Mouse (Mus musculus): ENCODE data around the gene Cc2d2a. TPM values are rescaled to one million over a fixed set of nuclear protein-coding genes. Genes with fewer than 3 reads are reported as not detected.
A peak's percentile ranks its signal among the peaks of the same experiment; 100 is the strongest.

Cc2d2a gene
- polyA plus RNA-seq, 1 experiment from 2014 or later = 8.2 TPM

- ATAC-seq (ENCODE audit: insufficient number of reproducible peaks, low FRiP score, low TSS enrichment, low read depth) = peak; percentile 77
Observed at GRCm38 (mm10) chr5:43781423-43781976, 119.4 kb downstream of the Cc2d2a start.

GRCm38 (mm10) chr5:43781977-43782930 lies 120.1 kb downstream of the Cc2d2a start:
- Histone ChIP-seq H3K27me3 (ENCODE audit: control insufficient read depth, insufficient read depth, low read length) (no peaks in the 10 kb centered on the region), H3K27ac (replicated peaks; ENCODE audit: low read depth, low read length) (peak overlapping the region; percentile 89), H3K9me3 (ENCODE audit: control insufficient read depth, low read length) (no peaks in the 10 kb centered on the region), H3K4me1 (ENCODE audit: control insufficient read depth, insufficient read depth, low read length) (peaks cover 2% of the 10 kb centered on the region; the same call in 1 of the 2 replicates), H3K4me2 (ENCODE audit: low read depth, severe bottlenecking) (peak overlapping the region; percentile 72), H3K36me3 (ENCODE audit: control insufficient read depth, insufficient read depth, low read length) (no peaks in the 10 kb centered on the region), H3K4me3 (ENCODE audit: low read depth, low read length) (peak overlapping the region; percentile 87), H3K9ac (ENCODE audit: low read length) (peak overlapping the region; percentile 97)
- WGBS = 3% methylated on average over 69 of the region's 82 CpGs
- ATAC-seq (ENCODE audit: insufficient number of reproducible peaks, low FRiP score, low TSS enrichment, low read depth) (peak; percentile 92), DNase-seq (ENCODE audit: low spot score) (peak; percentile 84)

More at GRCm38 (mm10) chr5:43781423-43781976, 119.4 kb downstream of the Cc2d2a start:
- peak overlapping the region; percentile 97 for H3K9ac ChIP-seq (ENCODE audit: low read length)
- WGBS = under 1% methylated on average over 32 of the region's 61 CpGs
- peak overlapping the region; percentile 87 for H3K4me3 ChIP-seq (ENCODE audit: low read depth, low read length)
- H3K36me3 ChIP-seq (ENCODE audit: control insufficient read depth, insufficient read depth, low read length) = no peaks in the 10 kb centered on the region
- H3K27ac ChIP-seq (replicated peaks; ENCODE audit: low read depth, low read length) = peak overlapping the region; percentile 89
- H3K4me2 ChIP-seq (ENCODE audit: low read depth, severe bottlenecking) = peak overlapping the region; percentile 72
- peaks cover 2% of the 10 kb centered on the region; the same call in 1 of the 2 replicates for H3K4me1 ChIP-seq (ENCODE audit: control insufficient read depth, insufficient read depth, low read length)
- DNase-seq (ENCODE audit: low spot score) = peak; percentile 67
- no peaks in the 10 kb centered on the region for H3K27me3 ChIP-seq (ENCODE audit: control insufficient read depth, insufficient read depth, low read length)
- no peaks in the 10 kb centered on the region for H3K9me3 ChIP-seq (ENCODE audit: control insufficient read depth, low read length)

- Histone ChIP-seq H3K4me3 (ENCODE audit: low read depth, low read length) (no peak overlapping the region), H3K27ac (replicated peaks; ENCODE audit: low read depth, low read length) (no peak overlapping the region), H3K36me3 (ENCODE audit: control insufficient read depth, insufficient read depth, low read length) (no peaks in the 10 kb centered on the region), H3K4me1 (ENCODE audit: control insufficient read depth, insufficient read depth, low read length) (peaks cover 2% of the 10 kb centered on the region; the same call in 1 of the 2 replicates), H3K4me2 (ENCODE audit: low read depth, severe bottlenecking) (no peak overlapping the region), H3K9ac (ENCODE audit: low read length) (no peak overlapping the region), H3K9me3 (ENCODE audit: control insufficient read depth, low read length) (no peaks in the 10 kb centered on the region), H3K27me3 (ENCODE audit: control insufficient read depth, insufficient read depth, low read length) (no peaks in the 10 kb centered on the region)
- WGBS = 90% methylated on average over 2 of the region's 2 CpGs
- ATAC-seq (ENCODE audit: insufficient number of reproducible peaks, low FRiP score, low TSS enrichment, low read depth) = no peak
- DNase-seq (ENCODE audit: low spot score) = no peak
Observed at GRCm38 (mm10) chr5:43783996-43784395, 121.8 kb downstream of the Cc2d2a start.

- Histone ChIP-seq H3K4me1 (ENCODE audit: control insufficient read depth, insufficient read depth, low read length) (0 out of 2 replicates have a peak, but pooled peaks cover 2% of the 10 kb centered on the region), H3K27me3 (ENCODE audit: control insufficient read depth, insufficient read depth, low read length) (no peaks in the 10 kb centered on the region), H3K4me3 (ENCODE audit: low read depth, low read length) (no peak overlapping the region), H3K4me2 (ENCODE audit: low read depth, severe bottlenecking) (no peak overlapping the region), H3K9me3 (ENCODE audit: control insufficient read depth, low read length) (no peaks in the 10 kb centered on the region), H3K27ac (replicated peaks; ENCODE audit: low read depth, low read length) (no peak overlapping the region), H3K9ac (ENCODE audit: low read length) (no peak overlapping the region), H3K36me3 (ENCODE audit: control insufficient read depth, insufficient read depth, low read length) (no peaks in the 10 kb centered on the region)
- DNase-seq (ENCODE audit: low spot score) (no peak), ATAC-seq (ENCODE audit: insufficient number of reproducible peaks, low FRiP score, low TSS enrichment, low read depth) (no peak)
- WGBS = 90% methylated on average over 4 of the region's 4 CpGs
Observed at GRCm38 (mm10) chr5:43786607-43787006, 124.5 kb downstream of the Cc2d2a start.

GRCm38 (mm10) chr5:43787976-43788752 lies 126.0 kb downstream of the Cc2d2a start:
- no peaks in the 10 kb centered on the region for H3K36me3 ChIP-seq (ENCODE audit: control insufficient read depth, insufficient read depth, low read length)
- WGBS = 89% methylated on average over 9 of the region's 9 CpGs
- DNase-seq (ENCODE audit: low spot score) = no peak

More at GRCm38 (mm10) chr5:43787976-43788752, 126.0 kb downstream of the Cc2d2a start:
- Histone ChIP-seq H3K4me3 (ENCODE audit: low read depth, low read length) (no peak overlapping the region), H3K4me1 (ENCODE audit: control insufficient read depth, insufficient read depth, low read length) (no peaks in the 10 kb centered on the region), H3K9ac (ENCODE audit: low read length) (no peak overlapping the region), H3K27me3 (ENCODE audit: control insufficient read depth, insufficient read depth, low read length) (no peaks in the 10 kb centered on the region), H3K4me2 (ENCODE audit: low read depth, severe bottlenecking) (no peak overlapping the region), H3K9me3 (ENCODE audit: control insufficient read depth, low read length) (no peaks in the 10 kb centered on the region), H3K27ac (replicated peaks; ENCODE audit: low read depth, low read length) (no peak overlapping the region)
- ATAC-seq (ENCODE audit: insufficient number of reproducible peaks, low FRiP score, low TSS enrichment, low read depth) = no peak

Other genes with a start within 250 kb of the Cc2d2a start
- gene C1qtnf7, start 146.8 kb upstream of the Cc2d2a start, polyA plus RNA-seq (2014; fragmentation: Nextera tagmentation; extraction: Ambion mirVana) = 3.2 and 4.2 TPM in 2 replicates
- not detected in 2 replicates for gene Bst1, start 156.5 kb downstream of the Cc2d2a start, polyA plus RNA-seq (2014; fragmentation: Nextera tagmentation; extraction: Ambion mirVana)
- gene Fbxl5, start 159.3 kb downstream of the Cc2d2a start, polyA plus RNA-seq (2014; fragmentation: Nextera tagmentation; extraction: Ambion mirVana) = 61.6 and 63.0 TPM in 2 replicates
- 13.6 and 13.8 TPM in 2 replicates for gene Cd38, start 206.2 kb downstream of the Cc2d2a start, polyA plus RNA-seq (2014; fragmentation: Nextera tagmentation; extraction: Ambion mirVana)

All from limb, embryonic 11.5 days (tissue).